Mouse (Mus musculus): ENCODE measurements at regions not wholly inside any gene's neighbourhood (a gene's known extent, or its start where the extent isn't known, plus 50 kb on each side); places are given as distances from the start of the nearest gene placed in this dataset.
"Not testable (repeated sequence)": the region's sequence is repeated elsewhere in the genome, so short reads cannot be mapped to it uniquely, and the experiment has no call there.

GRCm38 (mm10) chr4:35331161-35331560 lies 105.2 kb upstream of the C9orf72 start:
- DNase-seq, result no peak

GRCm38 (mm10) chr4:35325300-35325699 lies 99.3 kb upstream of the C9orf72 start:
- DNase-seq, result no peak

GRCm38 (mm10) chr4:35322432-35323173 lies 96.6 kb upstream of the C9orf72 start:
- no peak for DNase-seq

- peak; percentile 39 for DNase-seq
Measured at GRCm38 (mm10) chr4:35310396-35310977, 84.5 kb upstream of the C9orf72 start.

- no peak for DNase-seq
Measured at GRCm38 (mm10) chr4:35308221-35308620, 82.2 kb upstream of the C9orf72 start.

- no peak for DNase-seq
Measured at GRCm38 (mm10) chr4:35305210-35305609, 79.2 kb upstream of the C9orf72 start.

GRCm38 (mm10) chr4:35300848-35301247 lies 74.9 kb upstream of the C9orf72 start:
- DNase-seq, result no peak

- not testable (repeated sequence) for DNase-seq
Measured at GRCm38 (mm10) chr4:35300374-35300773, 74.4 kb upstream of the C9orf72 start.

GRCm38 (mm10) chr4:35284611-35285010 lies 58.6 kb upstream of the C9orf72 start:
- DNase-seq, result no peak

Data from thymus, postnatal 14 days (tissue).